Mouse (Mus musculus): ENCODE results near the gene Shc2. TPM values are rescaled to one million over a fixed set of nuclear protein-coding genes. Genes with fewer than 3 reads are reported as not detected.

Shc2 gene
- polyA plus RNA-seq, 1 experiment from 2014 or later: 7.7 TPM

DNA sequence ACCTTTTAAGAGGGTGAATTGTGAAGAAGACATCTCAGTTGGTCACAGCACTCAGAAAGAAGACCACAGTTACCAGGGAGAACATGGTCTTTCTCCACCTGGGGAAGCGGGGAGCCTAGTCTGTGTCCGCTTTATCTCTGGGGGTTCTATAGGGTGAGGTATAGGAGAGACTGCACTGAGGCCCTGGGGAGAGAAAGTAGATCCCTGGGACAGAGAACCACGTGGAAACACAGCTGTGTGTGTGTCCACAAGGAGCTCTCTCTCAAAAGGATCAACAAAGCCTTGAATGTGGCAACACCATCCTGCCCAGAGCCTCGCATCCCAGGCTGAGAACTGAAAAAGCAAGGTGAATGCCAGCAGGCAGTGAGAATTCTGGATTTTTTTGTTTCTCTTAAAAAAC, 60.3 kb downstream of the Shc2 start:
- no peak overlapping the region for H3K27ac ChIP-seq (ENCODE audit: low read length)
- no peaks in the 10 kb centered on the region for H3K9me3 ChIP-seq (ENCODE audit: control insufficient read depth, low read depth, low read length)
- no peak overlapping the region for H3K4me3 ChIP-seq (ENCODE audit: low read depth, low read length)
- ATAC-seq (ENCODE audit: insufficient number of reproducible peaks, insufficient read depth, low FRiP score, low read depth): no peak
- H3K4me2 ChIP-seq (replicated peaks; ENCODE audit: low read depth, low read length): no peak overlapping the region
- H3K36me3 ChIP-seq (ENCODE audit: control insufficient read depth, insufficient read depth, low read length): no peaks in the 10 kb centered on the region
- WGBS: 79% methylated on average over 4 of the region's 4 CpGs
- H3K4me1 ChIP-seq (ENCODE audit: control insufficient read depth, insufficient read depth, low read length): no peaks in the 10 kb centered on the region
- H3K9ac ChIP-seq (replicated peaks; ENCODE audit: low read depth, low read length): no peak overlapping the region
- H3K27me3 ChIP-seq (ENCODE audit: control insufficient read depth, insufficient read depth, low read length): no peaks in the 10 kb centered on the region

DNA sequence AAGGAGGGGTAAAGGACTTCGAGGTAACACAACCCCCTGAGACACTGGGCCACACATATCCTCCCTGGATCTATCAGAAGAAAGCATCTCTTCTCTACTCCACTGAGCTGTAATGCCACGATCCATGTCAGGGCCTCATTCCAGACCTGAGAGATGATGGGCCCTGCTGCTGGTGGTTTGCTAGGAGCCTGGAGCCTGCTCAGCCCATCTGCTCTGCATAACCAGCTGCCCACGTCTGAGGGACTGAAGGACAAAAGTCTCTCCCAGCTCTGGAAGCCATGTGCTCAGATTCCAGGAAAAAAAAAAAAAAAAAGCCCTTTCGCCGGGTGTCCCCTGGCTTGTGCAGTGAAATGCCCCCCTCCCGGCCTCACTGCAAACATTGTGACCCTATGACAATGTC, 62.0 kb downstream of the Shc2 start:
- H3K4me1 ChIP-seq (ENCODE audit: control insufficient read depth, insufficient read depth, low read length): no peaks in the 10 kb centered on the region
- H3K27ac ChIP-seq (ENCODE audit: low read length): no peak overlapping the region
- H3K27me3 ChIP-seq (ENCODE audit: control insufficient read depth, insufficient read depth, low read length): no peaks in the 10 kb centered on the region
- 67% methylated on average over 6 of the region's 6 CpGs for WGBS
- no peaks in the 10 kb centered on the region for H3K36me3 ChIP-seq (ENCODE audit: control insufficient read depth, insufficient read depth, low read length)
- no peaks in the 10 kb centered on the region for H3K9me3 ChIP-seq (ENCODE audit: control insufficient read depth, low read depth, low read length)
- no peak overlapping the region for H3K4me2 ChIP-seq (replicated peaks; ENCODE audit: low read depth, low read length)
- no peak for ATAC-seq (ENCODE audit: insufficient number of reproducible peaks, insufficient read depth, low FRiP score, low read depth)
- no peak overlapping the region for H3K9ac ChIP-seq (replicated peaks; ENCODE audit: low read depth, low read length)
- H3K4me3 ChIP-seq (ENCODE audit: low read depth, low read length): no peak overlapping the region

DNA sequence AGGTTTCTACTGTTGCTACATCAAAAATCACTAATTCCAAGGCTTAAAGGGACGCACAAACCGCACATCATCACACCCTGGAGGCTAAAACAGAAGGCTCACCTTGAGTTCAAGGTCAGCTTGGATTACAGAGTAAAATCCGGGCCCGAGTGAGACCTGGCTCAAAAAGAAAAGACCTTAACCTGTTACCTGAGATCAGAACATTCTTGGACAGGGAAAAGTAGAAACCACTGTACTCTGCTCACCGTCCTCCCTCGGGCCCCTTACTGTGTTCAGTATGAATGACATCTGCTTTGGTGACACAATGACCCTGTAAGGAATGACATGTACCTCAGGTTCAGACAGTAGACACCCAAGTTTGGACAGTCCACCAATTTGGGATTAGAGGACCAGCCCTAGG, 62.9 kb downstream of the Shc2 start:
- no peak for ATAC-seq (ENCODE audit: insufficient number of reproducible peaks, insufficient read depth, low FRiP score, low read depth)
- no peaks in the 10 kb centered on the region for H3K27me3 ChIP-seq (ENCODE audit: control insufficient read depth, insufficient read depth, low read length)
- no peak overlapping the region for H3K9ac ChIP-seq (replicated peaks; ENCODE audit: low read depth, low read length)
- no peaks in the 10 kb centered on the region for H3K36me3 ChIP-seq (ENCODE audit: control insufficient read depth, insufficient read depth, low read length)
- H3K9me3 ChIP-seq (ENCODE audit: control insufficient read depth, low read depth, low read length): no peaks in the 10 kb centered on the region
- H3K4me3 ChIP-seq (ENCODE audit: low read depth, low read length): no peak overlapping the region
- H3K27ac ChIP-seq (ENCODE audit: low read length): no peak overlapping the region
- H3K4me2 ChIP-seq (replicated peaks; ENCODE audit: low read depth, low read length): no peak overlapping the region
- 85% methylated on average over 6 of the region's 6 CpGs for WGBS
- no peaks in the 10 kb centered on the region for H3K4me1 ChIP-seq (ENCODE audit: control insufficient read depth, insufficient read depth, low read length)

DNA sequence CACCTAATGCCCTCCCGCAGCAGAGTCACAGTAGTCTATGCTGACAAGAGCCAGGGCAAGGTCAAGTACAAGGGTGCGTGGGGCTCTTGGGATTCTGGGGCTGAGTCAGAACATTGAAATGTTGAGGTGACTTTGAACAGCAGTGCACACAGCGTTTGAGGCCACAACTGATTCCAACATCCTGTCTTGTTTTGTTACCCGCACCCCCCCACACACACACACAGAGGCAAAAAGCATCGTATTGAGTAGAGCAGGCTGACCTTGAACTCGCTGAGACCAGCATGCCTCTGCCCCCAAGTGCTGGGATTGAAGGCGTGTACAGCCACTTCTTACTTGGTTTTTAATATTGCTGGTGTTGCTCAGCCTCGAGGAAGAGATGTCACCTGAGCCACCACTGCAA, 63.4 kb downstream of the Shc2 start:
- Histone ChIP-seq H3K27me3 (ENCODE audit: control insufficient read depth, insufficient read depth, low read length) (no peaks in the 10 kb centered on the region), H3K9ac (replicated peaks; ENCODE audit: low read depth, low read length) (no peak overlapping the region), H3K4me2 (replicated peaks; ENCODE audit: low read depth, low read length) (no peak overlapping the region), H3K4me3 (ENCODE audit: low read depth, low read length) (no peak overlapping the region), H3K27ac (ENCODE audit: low read length) (no peak overlapping the region), H3K36me3 (ENCODE audit: control insufficient read depth, insufficient read depth, low read length) (no peaks in the 10 kb centered on the region), H3K9me3 (ENCODE audit: control insufficient read depth, low read depth, low read length) (no peaks in the 10 kb centered on the region), H3K4me1 (ENCODE audit: control insufficient read depth, insufficient read depth, low read length) (no peaks in the 10 kb centered on the region)
- no peak for ATAC-seq (ENCODE audit: insufficient number of reproducible peaks, insufficient read depth, low FRiP score, low read depth)
- WGBS: 79% methylated on average over 8 of the region's 8 CpGs

DNA sequence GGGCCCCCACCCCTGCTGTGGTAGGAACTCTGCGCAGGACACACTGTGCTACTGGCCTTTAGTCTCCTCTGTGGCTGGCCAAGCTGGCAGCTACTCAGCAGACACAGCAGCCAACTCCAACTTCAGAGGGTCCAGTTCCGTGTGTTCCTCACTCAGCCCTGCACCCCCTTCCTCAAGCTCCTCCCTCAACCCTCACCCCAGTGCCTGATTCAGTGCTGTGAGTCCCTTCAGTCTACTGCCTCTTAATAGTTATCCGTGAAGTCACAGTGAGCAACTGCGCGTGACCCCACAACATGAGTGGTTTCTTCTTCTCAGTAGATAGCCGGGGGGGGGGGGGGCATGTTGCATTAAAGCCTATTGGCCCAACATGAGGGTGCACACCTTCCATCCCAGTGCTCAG, 64.1 kb downstream of the Shc2 start:
- WGBS: 85% methylated on average over 6 of the region's 6 CpGs
- ATAC-seq (ENCODE audit: insufficient number of reproducible peaks, insufficient read depth, low FRiP score, low read depth): no peak
- no peak overlapping the region for H3K27ac ChIP-seq (ENCODE audit: low read length)

DNA sequence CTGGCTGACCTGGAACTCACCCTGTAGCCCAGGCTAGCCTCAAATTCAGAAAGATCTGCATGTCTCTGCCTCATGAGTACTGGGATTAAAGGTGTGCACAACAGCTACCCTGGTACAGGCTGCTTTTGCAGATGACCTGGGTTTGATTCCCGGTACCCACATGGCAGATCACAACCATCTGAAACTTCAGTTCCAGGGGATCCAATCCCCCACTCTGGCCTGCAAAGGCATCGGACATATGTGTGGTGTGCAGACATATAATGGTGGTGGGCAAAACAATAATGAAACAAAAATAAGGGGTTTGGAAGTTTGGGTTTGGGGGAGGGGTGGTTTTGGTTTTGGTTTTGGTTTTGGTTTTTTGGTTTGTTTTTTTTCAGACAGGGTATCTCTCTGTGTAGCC, 66.4 kb downstream of the Shc2 start:
- H3K9ac ChIP-seq (replicated peaks; ENCODE audit: low read depth, low read length): no peak overlapping the region

More for the DNA sequence above, 64.1 kb downstream of the Shc2 start:
- no peaks in the 10 kb centered on the region for H3K36me3 ChIP-seq (ENCODE audit: control insufficient read depth, insufficient read depth, low read length)
- H3K27me3 ChIP-seq (ENCODE audit: control insufficient read depth, insufficient read depth, low read length): no peaks in the 10 kb centered on the region
- no peak overlapping the region for H3K4me3 ChIP-seq (ENCODE audit: low read depth, low read length)
- H3K4me1 ChIP-seq (ENCODE audit: control insufficient read depth, insufficient read depth, low read length): no peaks in the 10 kb centered on the region
- H3K9ac ChIP-seq (replicated peaks; ENCODE audit: low read depth, low read length): no peak overlapping the region
- no peaks in the 10 kb centered on the region for H3K9me3 ChIP-seq (ENCODE audit: control insufficient read depth, low read depth, low read length)
- H3K4me2 ChIP-seq (replicated peaks; ENCODE audit: low read depth, low read length): no peak overlapping the region

DNA sequence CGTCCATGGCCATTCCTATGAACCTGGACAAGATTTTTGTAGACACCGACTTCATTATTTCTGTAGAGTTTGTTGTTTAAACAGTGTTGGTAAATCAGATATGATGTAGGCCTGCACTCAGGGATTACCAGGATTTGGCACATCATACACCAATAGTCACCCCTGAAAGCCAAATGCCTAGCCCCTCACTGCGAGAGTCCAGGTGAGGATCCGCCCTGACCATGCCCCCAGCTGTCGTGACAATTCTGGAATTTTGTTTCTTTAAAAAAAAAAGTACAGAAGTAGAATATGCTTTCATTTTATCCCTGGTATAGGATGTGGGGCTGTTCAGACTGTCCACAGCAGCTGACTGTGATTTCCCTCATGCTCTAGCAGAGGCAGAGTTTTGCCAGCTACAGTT, 67.8 kb downstream of the Shc2 start:
- Histone ChIP-seq H3K27me3 (ENCODE audit: control insufficient read depth, insufficient read depth, low read length) (no peaks in the 10 kb centered on the region), H3K36me3 (ENCODE audit: control insufficient read depth, insufficient read depth, low read length) (no peaks in the 10 kb centered on the region), H3K4me3 (ENCODE audit: low read depth, low read length) (no peak overlapping the region), H3K4me2 (replicated peaks; ENCODE audit: low read depth, low read length) (no peak overlapping the region), H3K9me3 (ENCODE audit: control insufficient read depth, low read depth, low read length) (no peaks in the 10 kb centered on the region; the same call in 1 of the 2 replicates), H3K9ac (replicated peaks; ENCODE audit: low read depth, low read length) (no peak overlapping the region), H3K4me1 (ENCODE audit: control insufficient read depth, insufficient read depth, low read length) (no peaks in the 10 kb centered on the region), H3K27ac (ENCODE audit: low read length) (no peak overlapping the region)
- 88% methylated on average over 5 of the region's 5 CpGs for WGBS
- ATAC-seq (ENCODE audit: insufficient number of reproducible peaks, insufficient read depth, low FRiP score, low read depth): no peak

More for the DNA sequence above, 66.4 kb downstream of the Shc2 start:
- ATAC-seq (ENCODE audit: insufficient number of reproducible peaks, insufficient read depth, low FRiP score, low read depth): no peak
- Histone ChIP-seq H3K4me1 (ENCODE audit: control insufficient read depth, insufficient read depth, low read length) (no peaks in the 10 kb centered on the region), H3K27ac (ENCODE audit: low read length) (no peak overlapping the region), H3K4me2 (replicated peaks; ENCODE audit: low read depth, low read length) (no peak overlapping the region), H3K9me3 (ENCODE audit: control insufficient read depth, low read depth, low read length) (no peaks in the 10 kb centered on the region), H3K4me3 (ENCODE audit: low read depth, low read length) (no peak overlapping the region), H3K36me3 (ENCODE audit: control insufficient read depth, insufficient read depth, low read length) (no peaks in the 10 kb centered on the region), H3K27me3 (ENCODE audit: control insufficient read depth, insufficient read depth, low read length) (no peaks in the 10 kb centered on the region)
- 91% methylated on average over 2 of the region's 2 CpGs for WGBS

Other genes with a start within 250 kb of the Shc2 start
- gene Vmn2r83, start 169.2 kb downstream of the Shc2 start, polyA plus RNA-seq (2014; fragmentation: Nextera tagmentation; extraction: Ambion mirVana): not detected in 2 replicates
- 58.5 and 61.4 TPM in 2 replicates for gene Plpp2, start 104.1 kb downstream of the Shc2 start, polyA plus RNA-seq (2014; fragmentation: Nextera tagmentation; extraction: Ambion mirVana)
- gene Mier2, start 82.7 kb downstream of the Shc2 start, polyA plus RNA-seq (2014; fragmentation: Nextera tagmentation; extraction: Ambion mirVana): 49.0 and 55.2 TPM in 2 replicates
- gene Theg, start 50.6 kb downstream of the Shc2 start, polyA plus RNA-seq (2014; fragmentation: Nextera tagmentation; extraction: Ambion mirVana): not detected in 2 replicates
- 0.04 and 0.13 TPM in 2 replicates for gene C2cd4c, start 23.9 kb downstream of the Shc2 start, polyA plus RNA-seq (2014; fragmentation: Nextera tagmentation; extraction: Ambion mirVana)
- gene Odf3l2, start 7.8 kb upstream of the Shc2 start, polyA plus RNA-seq (2014; fragmentation: Nextera tagmentation; extraction: Ambion mirVana): 0.20 TPM in 1 of 2 replicates, not detected in the other
- gene Madcam1, start 26.6 kb upstream of the Shc2 start, polyA plus RNA-seq (2014; fragmentation: Nextera tagmentation; extraction: Ambion mirVana): 29.7 and 30.0 TPM in 2 replicates
- gene Tpgs1, start 31.5 kb upstream of the Shc2 start, polyA plus RNA-seq (2014; fragmentation: Nextera tagmentation; extraction: Ambion mirVana): 64.5 and 64.8 TPM in 2 replicates
- 88.7 and 93.6 TPM in 2 replicates for gene Cdc34, start 44.3 kb upstream of the Shc2 start, polyA plus RNA-seq (2014; fragmentation: Nextera tagmentation; extraction: Ambion mirVana)
- 1.0 and 1.6 TPM in 2 replicates for gene Gzmm, start 51.1 kb upstream of the Shc2 start, polyA plus RNA-seq (2014; fragmentation: Nextera tagmentation; extraction: Ambion mirVana)
- 871 and 937 TPM in 2 replicates for gene Bsg, start 66.6 kb upstream of the Shc2 start, polyA plus RNA-seq (2014; fragmentation: Nextera tagmentation; extraction: Ambion mirVana)
- gene Hcn2, start 78.7 kb upstream of the Shc2 start, polyA plus RNA-seq (2014; fragmentation: Nextera tagmentation; extraction: Ambion mirVana): 0.10 and 0.25 TPM in 2 replicates
- gene Polrmt, start 108.7 kb upstream of the Shc2 start, polyA plus RNA-seq (2014; fragmentation: Nextera tagmentation; extraction: Ambion mirVana): 26.3 and 31.8 TPM in 2 replicates
- gene Fgf22, start 117.2 kb upstream of the Shc2 start, polyA plus RNA-seq (2014; fragmentation: Nextera tagmentation; extraction: Ambion mirVana): 0.29 and 0.39 TPM in 2 replicates
- 72.1 and 77.3 TPM in 2 replicates for gene Rnf126, start 129.0 kb upstream of the Shc2 start, polyA plus RNA-seq (2014; fragmentation: Nextera tagmentation; extraction: Ambion mirVana)
- gene Fstl3, start 139.4 kb upstream of the Shc2 start, polyA plus RNA-seq (2014; fragmentation: Nextera tagmentation; extraction: Ambion mirVana): 8.7 and 9.0 TPM in 2 replicates
- not detected in 2 replicates for gene Prss57, start 153.0 kb upstream of the Shc2 start, polyA plus RNA-seq (2014; fragmentation: Nextera tagmentation; extraction: Ambion mirVana)
- gene Palm, start 155.7 kb upstream of the Shc2 start, polyA plus RNA-seq (2014; fragmentation: Nextera tagmentation; extraction: Ambion mirVana): 67.0 and 78.0 TPM in 2 replicates
- 27.6 and 33.1 TPM in 2 replicates for gene Misp, start 183.1 kb upstream of the Shc2 start, polyA plus RNA-seq (2014; fragmentation: Nextera tagmentation; extraction: Ambion mirVana)
- 237 and 275 TPM in 2 replicates for gene Ptbp1, start 216.5 kb upstream of the Shc2 start, polyA plus RNA-seq (2014; fragmentation: Nextera tagmentation; extraction: Ambion mirVana)
- gene Prtn3, start 236.6 kb upstream of the Shc2 start, polyA plus RNA-seq (2014; fragmentation: Nextera tagmentation; extraction: Ambion mirVana): 2.9 and 5.6 TPM in 2 replicates
- 41.3 and 51.7 TPM in 2 replicates for gene Plppr3, start 236.7 kb upstream of the Shc2 start, polyA plus RNA-seq (2014; fragmentation: Nextera tagmentation; extraction: Ambion mirVana)
- gene Elane, start 248.3 kb upstream of the Shc2 start, polyA plus RNA-seq (2014; fragmentation: Nextera tagmentation; extraction: Ambion mirVana): 0.88 and 3.3 TPM in 2 replicates

Data from stomach, embryonic 14.5 days (tissue).